Mouse (Mus musculus) large intestine, adult 2 months (tissue): ENCODE data around the gene Ankrd10. TPM values are rescaled to one million over a fixed set of nuclear protein-coding genes. Genes with fewer than 3 reads are reported as not detected.
"Not testable (repeated sequence)": the region's sequence is repeated elsewhere in the genome, so short reads cannot be mapped to it uniquely, and the experiment has no call there.

Experiments
- DNase-seq: peaks from one replicate; pipeline ENCODE4 v3.0.0-alpha.2; 2012; ENCODE audit warnings: low read depth, low spot score
- WGBS: fragments of 180-500 bp; shearing (Covaris S2); methylation state at CpG from one replicate; pipeline ENCODE4 v1.1.7; 2018; 5-methylcytosine and 5-hydroxymethylcytosine counted together
- polyA plus RNA-seq: library from polyadenylated mRNA; depleted of rRNA; stranded (reverse); fragments of >200 nt; gene quantifications from 2 replicates; pipeline ENCODE4 v1.2.3, GENCODE M21; 2012; rRNA removed

Ankrd10 gene
- 36.3 and 45.9 TPM in 2 replicates for polyA plus RNA-seq

DNA sequence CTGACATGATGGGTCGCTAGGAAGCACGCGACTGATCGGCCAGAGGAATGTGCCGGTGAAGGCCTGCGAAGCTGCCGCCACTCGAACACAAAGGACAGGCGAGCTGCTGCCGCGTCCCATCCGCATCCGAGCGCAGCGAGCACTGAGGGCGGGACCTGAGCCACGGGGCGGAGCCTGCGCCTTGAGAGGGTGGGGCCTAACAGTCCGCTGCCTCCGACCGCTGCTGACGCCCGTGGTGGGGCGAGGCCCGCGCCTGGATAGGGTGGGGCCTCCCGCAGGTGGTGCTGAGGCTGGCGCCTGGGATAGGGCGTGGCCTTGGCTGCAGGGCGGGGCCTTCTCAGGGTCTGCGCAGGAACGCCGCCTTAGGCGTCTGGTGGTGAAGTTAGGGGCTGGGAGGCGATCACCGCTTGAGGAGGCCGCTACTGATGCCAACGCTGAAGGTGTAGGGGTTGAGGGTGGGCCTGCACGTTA lies at the start of gene Ankrd10:
Gene Ankrd10 (minus strand): TSS at position 147 of the 471 bp plus-strand sequence.
- WGBS, result 1% methylated on average over 40 of the region's 40 CpGs
- peak; percentile 89 for DNase-seq

GRCm38 (mm10) chr8:11684558-11684957 lies 49.0 kb upstream of the Ankrd10 start:
- WGBS, result 56% methylated on average over 7 of the region's 7 CpGs

DNA sequence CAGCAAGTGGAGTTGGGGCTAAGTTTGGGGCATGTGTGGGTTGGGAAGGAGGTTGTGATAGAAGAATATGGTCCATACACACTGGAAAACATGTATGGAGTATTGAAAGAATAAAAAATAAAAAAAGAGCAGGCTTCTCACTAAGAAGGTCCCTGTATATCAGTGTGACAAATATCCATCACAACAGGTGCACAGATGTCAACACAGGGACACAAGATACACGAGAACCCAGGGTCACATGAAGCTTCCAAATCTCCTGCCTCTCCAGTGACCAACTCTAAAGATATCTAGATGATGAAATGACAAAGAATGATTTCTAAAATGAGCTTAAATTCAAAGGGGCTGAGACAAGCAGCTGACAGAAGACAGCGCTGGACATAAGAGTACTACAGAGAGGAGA lies 32.8 kb upstream of the Ankrd10 start:
- DNase-seq, result no peak
- WGBS, result 56% methylated on average over 2 of the region's 2 CpGs

More at GRCm38 (mm10) chr8:11684558-11684957, 49.0 kb upstream of the Ankrd10 start:
- no peak for DNase-seq

DNA sequence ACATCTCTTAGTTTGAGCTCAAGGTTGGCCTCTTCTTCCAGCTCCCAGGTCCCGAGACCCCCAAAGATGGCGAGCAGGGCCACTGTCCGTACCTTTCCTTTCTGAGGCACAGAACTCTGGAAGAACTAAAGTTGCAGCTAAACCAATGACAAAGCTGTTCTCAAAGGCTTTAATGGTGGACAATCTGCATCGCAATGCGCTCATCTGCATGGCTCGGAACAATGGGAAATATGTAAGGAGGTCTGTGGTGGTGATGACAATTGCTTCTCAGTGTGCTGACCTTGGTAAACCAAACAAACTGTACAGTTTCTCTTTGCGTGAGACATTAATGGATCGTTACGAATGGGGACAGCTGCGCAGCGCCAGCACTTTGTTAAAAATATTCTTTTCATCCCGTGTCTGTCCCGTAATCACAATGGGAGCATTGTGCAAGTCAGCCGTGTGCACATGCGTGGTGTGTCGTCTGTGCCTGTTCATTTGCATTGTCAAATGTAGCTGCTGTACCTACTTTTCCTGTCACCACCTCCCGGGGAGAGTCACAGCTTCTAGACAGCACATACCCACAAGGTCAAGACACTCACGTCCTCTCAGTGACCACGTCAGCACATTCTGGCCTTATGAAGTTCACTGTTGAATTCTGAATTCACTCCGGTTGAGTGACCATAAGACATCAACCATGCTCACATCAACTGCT lies 30.6 kb upstream of the Ankrd10 start:
- DNase-seq, result not testable (repeated sequence)
- 78% methylated on average over 20 of the region's 20 CpGs for WGBS

- 41% methylated on average over 3 of the region's 3 CpGs for WGBS
- no peak for DNase-seq
These were observed 26.4 kb upstream of the Ankrd10 start for GRCm38 (mm10) chr8:11661969-11662368.

GRCm38 (mm10) chr8:11650021-11650420 lies 14.5 kb upstream of the Ankrd10 start:
- no peak for DNase-seq
- WGBS, result 87% methylated on average over 5 of the region's 5 CpGs

DNA sequence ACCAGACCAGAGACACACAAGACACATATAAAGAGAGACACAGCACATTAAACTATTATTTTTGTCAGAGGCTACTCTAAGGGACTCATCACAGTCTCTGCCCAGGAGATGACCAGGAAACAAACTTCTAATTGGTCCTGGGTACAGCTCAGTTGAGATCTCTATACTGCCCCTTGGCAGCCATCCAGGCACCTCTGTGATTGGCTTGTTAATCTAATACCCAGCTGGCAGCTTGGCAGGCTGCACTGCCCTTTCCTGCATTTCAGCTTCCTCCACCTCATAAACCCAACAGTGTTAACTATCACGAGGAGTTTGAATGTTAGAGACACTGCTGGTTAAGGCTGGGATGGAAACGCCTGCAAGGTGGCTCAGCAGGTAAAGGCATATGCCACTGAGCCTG lies 7.6 kb upstream of the Ankrd10 start:
- WGBS, result 27% methylated on average over 2 of the region's 2 CpGs
- peak; percentile 83 for DNase-seq

- DNase-seq, result no peak
- WGBS, result 83% methylated on average over 2 of the region's 2 CpGs
These were observed 5.0 kb upstream of the Ankrd10 start for GRCm38 (mm10) chr8:11640606-11641005.

- 95% methylated on average over 7 of the region's 7 CpGs for WGBS
These were observed 2.0 kb upstream of the Ankrd10 start for GRCm38 (mm10) chr8:11637531-11637930.

GRCm38 (mm10) chr8:11636324-11637057 lies 934 bp upstream of the Ankrd10 start:
- WGBS, result 3% methylated on average over 30 of the region's 30 CpGs

More at GRCm38 (mm10) chr8:11637531-11637930, 2.0 kb upstream of the Ankrd10 start:
- no peak for DNase-seq

DNA sequence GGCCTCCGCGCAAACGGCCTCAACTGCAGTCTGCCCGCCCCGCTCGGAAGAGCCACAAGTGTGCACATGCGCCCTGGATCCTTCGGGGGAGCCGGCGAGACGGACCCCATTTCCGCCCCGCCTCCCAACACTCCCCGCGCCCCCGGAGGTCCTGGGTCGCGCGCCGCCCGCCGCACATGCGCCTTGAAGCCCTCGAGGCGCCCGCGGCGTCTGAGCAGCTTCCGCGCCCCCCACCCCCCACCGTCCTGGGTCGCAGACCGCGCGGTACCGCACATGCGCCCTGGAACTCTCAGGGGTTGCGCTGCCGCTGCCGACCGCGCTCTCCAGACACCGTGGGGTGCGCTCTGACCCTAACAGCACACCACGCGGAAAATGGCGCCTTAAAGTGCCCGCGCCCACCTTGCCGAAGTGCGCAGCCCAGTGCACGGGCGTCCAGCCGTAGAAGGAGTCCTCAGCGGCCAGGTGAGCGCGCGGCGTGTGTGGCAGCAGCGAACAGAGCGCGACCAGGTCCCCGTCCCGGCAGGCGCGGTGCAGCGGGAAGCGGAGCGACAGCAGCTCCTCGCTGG lies 462 bp downstream of the Ankrd10 start:
- peak; percentile 10 for DNase-seq
- under 1% methylated on average over 70 of the region's 70 CpGs for WGBS

More at GRCm38 (mm10) chr8:11636324-11637057, 934 bp upstream of the Ankrd10 start:
- peak; percentile 86 for DNase-seq

- WGBS, result 1% methylated on average over 39 of the region's 39 CpGs
- DNase-seq, result peak; percentile 13
These were observed 1.1 kb downstream of the Ankrd10 start for GRCm38 (mm10) chr8:11634331-11635011.

DNA sequence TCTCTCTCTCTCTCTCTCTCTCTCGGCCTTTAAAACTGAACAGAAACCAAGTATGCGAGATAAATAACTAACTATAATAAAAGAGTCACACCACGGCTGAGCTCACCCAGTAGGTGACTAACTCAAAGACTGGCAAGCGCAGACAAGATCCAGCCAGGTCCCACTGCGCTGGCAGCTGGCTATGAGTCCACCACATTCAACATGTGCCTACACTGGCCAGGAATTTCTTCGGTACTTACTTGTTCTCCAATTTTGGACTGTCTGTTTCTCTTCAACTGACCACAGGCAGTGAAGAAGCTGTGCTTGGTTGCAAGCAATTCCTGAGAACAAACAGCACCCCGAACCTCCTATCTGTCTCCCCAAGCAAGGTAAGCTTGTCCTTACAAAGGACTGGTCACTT lies 2.1 kb downstream of the Ankrd10 start:
- DNase-seq, result no peak
- WGBS, result 14% methylated on average over 7 of the region's 7 CpGs

GRCm38 (mm10) chr8:11632406-11632805 lies 3.2 kb downstream of the Ankrd10 start:
- peak; percentile 74 for DNase-seq

GRCm38 (mm10) chr8:11629206-11629605 lies 6.4 kb downstream of the Ankrd10 start:
- 76% methylated on average over 5 of the region's 5 CpGs for WGBS
- no peak for DNase-seq

More at GRCm38 (mm10) chr8:11632406-11632805, 3.2 kb downstream of the Ankrd10 start:
- WGBS, result 9% methylated on average over 2 of the region's 2 CpGs

DNA sequence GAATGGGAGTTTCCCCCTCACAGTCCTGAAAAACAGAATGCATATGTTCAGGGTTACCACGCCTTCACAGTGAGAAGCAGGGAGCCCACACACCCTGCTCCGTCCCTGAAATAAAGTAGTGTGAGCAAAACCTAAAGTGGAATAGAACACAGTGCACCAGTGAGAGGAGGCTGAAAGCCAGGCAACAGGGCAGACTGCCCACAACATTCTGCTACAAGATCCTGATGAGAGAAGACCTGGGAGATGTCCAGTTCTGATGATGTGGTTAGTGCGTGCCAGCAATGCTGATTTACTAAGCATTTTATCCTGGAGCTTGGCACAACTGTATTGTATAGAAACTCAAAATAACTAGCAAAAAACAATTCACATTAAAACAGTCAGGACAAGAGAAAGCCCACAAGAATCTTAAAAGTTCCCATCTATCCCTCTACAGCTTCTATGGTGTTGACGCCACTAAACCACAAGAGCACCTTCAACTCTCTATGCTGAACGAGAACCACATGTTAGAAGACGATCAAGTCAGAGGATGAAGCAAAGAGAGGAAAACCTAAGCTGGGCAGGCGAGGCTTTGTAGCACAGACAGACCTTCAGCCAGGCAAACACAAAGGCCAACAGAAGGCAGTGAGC lies 6.9 kb downstream of the Ankrd10 start:
- no peak for DNase-seq
- 73% methylated on average over 7 of the region's 7 CpGs for WGBS

- 63% methylated on average over 9 of the region's 9 CpGs for WGBS
- DNase-seq, result no peak
These were observed 7.8 kb downstream of the Ankrd10 start for GRCm38 (mm10) chr8:11627717-11628116.

DNA sequence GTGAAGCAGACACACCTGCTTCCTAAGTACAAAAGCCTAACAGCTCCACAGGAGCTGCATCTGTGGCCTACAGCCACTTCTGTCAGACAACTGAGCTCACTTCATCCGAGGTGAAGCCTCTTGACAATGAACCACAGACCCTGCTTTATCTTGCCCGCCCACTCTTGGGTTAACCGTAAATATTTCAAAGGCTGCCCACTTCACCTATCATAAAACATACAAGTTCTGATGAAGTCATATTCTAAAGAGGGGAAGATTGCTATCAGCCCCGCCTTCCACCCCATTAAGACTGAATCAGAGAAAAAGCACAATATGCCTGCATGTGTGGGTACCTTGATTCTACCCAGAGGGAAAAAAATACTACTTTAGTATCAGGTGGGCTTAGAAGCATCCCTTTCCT lies 10.5 kb downstream of the Ankrd10 start:
- no peak for DNase-seq
- WGBS, result 61% methylated on average over 4 of the region's 4 CpGs

DNA sequence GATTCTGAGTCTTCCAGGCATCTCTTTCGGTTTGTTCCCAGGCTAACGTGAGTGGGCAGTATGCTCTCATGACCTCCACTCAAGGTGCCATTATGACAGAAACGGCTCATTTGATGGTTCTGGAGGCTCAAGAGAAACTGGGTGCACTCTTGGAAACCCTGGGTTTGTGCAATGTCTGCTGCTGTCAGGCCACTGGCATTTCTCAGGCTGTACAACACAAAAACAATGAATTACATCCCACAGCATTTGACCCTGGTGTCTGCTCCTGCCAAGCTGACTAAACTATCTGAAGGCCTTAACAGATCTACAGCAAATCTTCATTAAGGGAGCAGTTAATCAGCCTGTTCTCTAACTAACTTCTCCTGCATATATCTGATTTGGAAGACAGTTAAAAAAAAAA lies 16.5 kb downstream of the Ankrd10 start:
- no peak for DNase-seq
- 79% methylated on average over 3 of the region's 3 CpGs for WGBS
